Mouse (Mus musculus): Measurements from ENCODE around the gene Spg7.
"Not testable (repeated sequence)": the region's sequence is repeated elsewhere in the genome, so short reads cannot be mapped to it uniquely, and the experiment has no call there.

The Spg7 gene

GRCm38 (mm10) chr8:123042158-123042973 lies 20.4 kb upstream of the Spg7 start, which contains the start of gene Ankrd11:
Gene Ankrd11, minus strand, starts transcription at chr8:123042277.
- peak; percentile 100 for DNase-seq

GRCm38 (mm10) chr8:123042974-123043625 lies 19.6 kb upstream of the Spg7 start:
- DNase-seq = no peak

- no peak for DNase-seq
Observed at GRCm38 (mm10) chr8:123043941-123044340, 18.8 kb upstream of the Spg7 start.

GRCm38 (mm10) chr8:123044743-123045425 lies 17.9 kb upstream of the Spg7 start:
- not testable (repeated sequence) for DNase-seq

- no peak for DNase-seq
Observed at GRCm38 (mm10) chr8:123046706-123047105, 16.0 kb upstream of the Spg7 start.

- DNase-seq = no peak
Observed at GRCm38 (mm10) chr8:123047827-123048226, 14.9 kb upstream of the Spg7 start.

GRCm38 (mm10) chr8:123048402-123048801 lies 14.3 kb upstream of the Spg7 start:
- no peak for DNase-seq

GRCm38 (mm10) chr8:123051458-123051857 lies 11.3 kb upstream of the Spg7 start:
- no peak for DNase-seq

GRCm38 (mm10) chr8:123064072-123064471 lies 1.3 kb downstream of the Spg7 start:
- peak; percentile 3 for DNase-seq

- DNase-seq = peak; percentile 58
Observed at GRCm38 (mm10) chr8:123064809-123065213, 2.1 kb downstream of the Spg7 start.

GRCm38 (mm10) chr8:123065214-123066100 lies 2.7 kb downstream of the Spg7 start:
- DNase-seq = peak; percentile 98

- no peak for DNase-seq
Observed at GRCm38 (mm10) chr8:123066101-123066683, 3.5 kb downstream of the Spg7 start.

- no peak for DNase-seq
Observed at GRCm38 (mm10) chr8:123071176-123071575, 8.4 kb downstream of the Spg7 start.

- DNase-seq = no peak
Observed at GRCm38 (mm10) chr8:123077213-123077612, 14.5 kb downstream of the Spg7 start.

- DNase-seq = no peak
Observed at GRCm38 (mm10) chr8:123082993-123083392, 20.3 kb downstream of the Spg7 start.

- no peak for DNase-seq
Observed at GRCm38 (mm10) chr8:123083610-123084009, 20.9 kb downstream of the Spg7 start.

GRCm38 (mm10) chr8:123087289-123087688 lies 24.5 kb downstream of the Spg7 start:
- no peak for DNase-seq

- no peak for DNase-seq
Observed at GRCm38 (mm10) chr8:123097216-123097615, 34.5 kb downstream of the Spg7 start.

GRCm38 (mm10) chr8:123097786-123098584 lies 35.2 kb downstream of the Spg7 start:
- no peak for DNase-seq

- no peak for DNase-seq
Observed at GRCm38 (mm10) chr8:123100288-123100687, 37.5 kb downstream of the Spg7 start.

GRCm38 (mm10) chr8:123101244-123101643 lies 38.5 kb downstream of the Spg7 start:
- DNase-seq = no peak
